Mouse (Mus musculus): ENCODE data around the gene Il15ra. TPM values are rescaled to one million over a fixed set of nuclear protein-coding genes. Genes with fewer than 3 reads are reported as not detected.

Il15ra gene
- 4.9 TPM for total RNA-seq (2023)

GRCm38 (mm10) chr2:11705201-11706025 is at the start of gene Il15ra:
TSS of gene Il15ra (plus strand) at chr2:11705290.

GRCm38 (mm10) chr2:11777091-11778068 is 72.3 kb downstream of the Il15ra start, which contains the start of the genes Fbh1 and Ankrd16:
TSS of gene Fbh1 (minus strand) at chr2:11777582.
TSS of gene Ankrd16 (plus strand) at chr2:11777876.

Other genes with a start within 250 kb of the Il15ra start
- 33.4 TPM for gene Pfkfb3, start 151.2 kb upstream of the Il15ra start, total RNA-seq (2023)
- 142 TPM for gene Rbm17, start 101.1 kb upstream of the Il15ra start, total RNA-seq (2023)
- gene Gm17490, start 79.0 kb upstream of the Il15ra start, total RNA-seq (2023) = not detected
- gene Il2ra, start 62.5 kb upstream of the Il15ra start, total RNA-seq (2023) = 3.2 TPM
- gene Fbh1, start 72.3 kb downstream of the Il15ra start, total RNA-seq (2023) = 33.6 TPM
- gene Ankrd16, start 72.6 kb downstream of the Il15ra start, total RNA-seq (2023) = 79.8 TPM

Measured in CD8-positive naive resting alpha-beta T cell, adult 57 days (primary cell).